Mouse (Mus musculus) bone marrow macrophage, adult 2 months (primary cell): ENCODE measurements around the gene Atp6v0b.

ENCODE experiments used
- CTCF ChIP-seq: IDR thresholded peaks from 2 replicates; pipeline ENCODE4 v1.5.1; 2012; ENCODE audit warnings: low read depth, mild to moderate bottlenecking, low read length, moderate library complexity
- POLR2A ChIP-seq: IDR thresholded peaks from 2 replicates; pipeline ENCODE4 v1.6.1; 2012; ENCODE audit warnings: mild to moderate bottlenecking, low read depth, low read length, borderline replicate concordance

DNA sequence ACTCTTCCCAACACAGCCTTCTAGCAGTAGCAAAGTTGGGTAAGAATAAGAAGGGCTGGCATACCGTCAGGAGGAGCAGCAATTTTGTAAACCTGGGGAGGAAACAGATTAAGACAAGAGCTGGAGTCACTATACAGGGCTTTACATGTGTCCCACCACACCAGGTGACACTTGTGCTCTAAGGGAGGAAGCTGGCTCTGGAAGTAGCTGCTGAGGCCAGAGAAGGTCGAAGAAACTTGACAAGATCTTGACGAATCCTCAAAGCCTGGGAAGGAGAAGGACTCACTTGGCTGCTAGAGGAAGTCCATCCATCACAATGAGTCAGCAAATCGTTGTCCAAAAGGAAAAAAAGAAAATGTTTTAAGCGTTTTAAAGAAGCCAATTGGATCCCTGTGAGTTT is 29.3 kb upstream of the Atp6v0b start:
- TF ChIP-seq CTCF (no peak), POLR2A (no peak)
